Mouse (Mus musculus): ENCODE measurements around the gene Fgl2.
A peak's percentile ranks its signal among the peaks of the same experiment; 100 is the strongest.

Gene Fgl2

DNA sequence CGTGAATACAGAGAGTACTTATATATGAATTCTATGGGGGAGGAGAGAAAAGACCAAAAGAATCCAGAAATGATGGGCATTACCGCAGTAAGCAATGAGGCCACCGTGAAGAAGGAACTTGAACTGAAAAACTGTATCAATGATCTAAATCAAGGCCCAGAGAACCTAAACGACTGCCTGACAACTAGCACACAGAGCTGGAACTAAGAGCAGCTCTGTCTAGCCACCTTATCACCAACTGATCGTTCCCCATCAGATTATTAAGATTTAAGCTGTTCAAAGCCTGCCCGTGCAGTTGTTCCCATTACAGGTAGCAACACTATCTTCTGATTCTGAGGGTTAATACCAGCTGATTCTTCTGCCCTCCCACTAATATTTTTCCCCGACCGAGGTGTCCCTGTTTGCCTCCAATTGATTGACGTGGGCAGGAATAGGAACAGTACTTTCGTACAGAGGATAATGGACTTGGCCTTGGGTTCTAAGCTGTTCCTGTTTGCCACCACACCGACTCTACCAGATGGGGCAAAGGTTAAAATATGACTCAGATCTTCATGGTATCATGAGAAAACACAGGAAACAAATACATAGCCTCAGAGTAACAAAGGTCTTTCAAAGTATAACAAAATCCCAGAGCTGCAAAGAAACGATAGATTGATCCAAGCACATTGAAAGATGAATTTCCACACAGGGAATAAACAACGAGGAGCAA lies 12.0 kb downstream of the Fgl2 start:
- DNase-seq, result no peak

DNA sequence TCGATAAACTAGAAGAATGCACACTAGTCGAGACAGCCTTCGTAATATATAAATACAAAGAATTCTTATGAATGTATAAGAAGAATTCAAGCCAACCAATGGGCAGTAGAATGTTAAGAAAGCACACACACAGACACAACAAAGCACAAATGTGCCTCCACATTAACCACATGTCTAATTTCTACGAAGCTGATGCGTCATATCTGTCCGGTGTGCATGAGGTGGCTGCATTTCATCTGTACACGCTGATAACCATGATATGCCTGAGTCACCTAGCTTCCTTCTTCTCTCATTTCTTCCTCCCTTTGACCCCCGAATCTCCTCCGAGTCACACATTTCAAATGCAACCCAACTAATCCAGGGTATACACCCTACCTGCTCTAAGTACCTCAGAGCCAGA lies 12.5 kb downstream of the Fgl2 start:
- DNase-seq, result no peak

DNA sequence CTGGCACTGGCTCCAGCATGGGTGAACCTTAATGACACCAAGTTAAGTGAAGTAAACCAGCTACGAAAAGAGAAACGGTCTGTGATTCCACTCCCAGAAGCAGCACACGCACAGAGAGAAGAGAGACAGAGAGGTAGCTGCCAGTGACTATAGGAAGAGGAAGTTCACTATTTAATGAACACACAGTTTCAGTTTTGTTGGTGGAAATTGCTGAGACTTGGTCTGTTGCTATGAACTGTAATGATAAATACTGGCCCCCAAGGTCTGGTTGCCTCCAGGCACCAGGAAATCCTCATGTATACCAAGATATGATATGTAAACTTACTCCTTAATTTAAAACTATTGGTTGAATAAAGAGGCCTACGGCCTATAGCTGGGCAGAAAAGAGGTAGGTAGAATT lies 14.0 kb downstream of the Fgl2 start:
- no peak for DNase-seq

DNA sequence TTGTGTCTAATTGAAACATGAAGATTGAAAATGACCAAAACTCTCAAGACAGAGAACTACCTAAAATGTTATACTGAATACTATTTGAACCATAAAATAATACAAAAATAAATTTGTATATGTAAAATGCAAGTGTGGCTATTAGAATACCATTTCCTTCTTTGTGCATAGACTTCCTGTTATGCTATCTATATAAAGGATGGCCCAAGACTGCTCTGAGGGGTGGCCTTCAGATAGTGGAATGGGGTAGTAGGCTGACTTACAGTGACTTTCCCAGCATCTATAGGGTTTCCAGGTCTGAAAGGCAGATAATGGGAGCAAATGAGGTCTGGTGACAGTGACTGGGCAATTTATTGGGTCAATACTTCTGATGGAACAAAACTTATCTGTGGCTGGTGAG lies 14.9 kb downstream of the Fgl2 start:
- DNase-seq, result no peak

DNA sequence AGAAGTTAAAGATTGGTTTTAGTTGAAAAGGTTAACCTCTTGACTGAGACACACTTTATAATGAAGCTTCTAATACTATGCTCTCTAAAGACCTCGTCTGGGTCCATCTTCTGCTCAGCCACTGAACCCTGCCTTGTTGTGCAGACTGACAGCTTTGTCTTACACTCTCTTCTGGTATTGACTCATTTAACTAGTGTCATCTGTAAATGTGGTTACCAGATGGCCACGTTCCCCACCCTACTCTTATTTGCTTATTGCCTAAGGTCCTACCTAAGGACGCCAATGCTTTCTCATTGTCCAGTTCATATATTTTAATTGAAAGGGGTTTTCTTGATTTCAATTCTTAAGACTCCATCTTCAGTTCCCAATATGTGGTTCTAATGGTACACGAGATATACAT lies 16.4 kb downstream of the Fgl2 start:
- DNase-seq, result no peak

DNA sequence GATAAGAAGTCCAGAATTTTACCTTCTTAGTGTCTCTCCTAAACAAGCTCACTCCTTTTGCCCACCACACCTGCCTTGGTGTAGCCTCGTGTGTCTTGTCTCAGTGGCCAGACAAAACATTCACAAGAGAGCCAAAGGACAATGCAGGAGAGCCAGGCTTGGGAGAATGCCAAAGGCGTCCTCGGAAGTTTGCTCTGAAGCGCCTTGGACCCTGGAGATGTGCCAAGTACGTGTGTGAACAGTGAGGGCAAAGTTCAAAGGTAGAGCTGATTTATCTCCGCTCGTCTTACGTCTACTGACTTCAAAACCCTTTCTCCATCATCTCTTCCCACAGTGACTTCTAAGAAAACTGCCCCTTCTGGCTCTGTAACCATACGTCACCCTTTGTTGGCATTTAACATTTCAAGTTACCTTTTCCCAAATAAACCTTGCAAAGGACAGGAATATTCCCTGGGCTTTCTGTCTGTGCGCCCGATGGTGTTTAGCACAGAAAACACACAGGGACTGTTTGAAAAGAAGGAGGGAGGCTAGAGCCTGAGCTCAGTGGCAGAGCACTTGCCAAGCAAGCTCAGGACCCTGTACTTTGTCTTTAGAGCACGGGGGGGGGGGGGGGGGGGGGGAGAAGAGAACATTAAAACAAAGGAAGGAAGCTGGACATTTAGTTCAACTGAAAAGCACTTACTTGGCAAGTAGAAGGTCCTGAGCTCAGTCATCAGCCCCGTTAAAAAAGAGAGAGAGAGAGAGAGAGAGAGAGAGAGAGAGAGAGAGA lies 19.4 kb downstream of the Fgl2 start:
- DNase-seq, result peak; percentile 45

DNA sequence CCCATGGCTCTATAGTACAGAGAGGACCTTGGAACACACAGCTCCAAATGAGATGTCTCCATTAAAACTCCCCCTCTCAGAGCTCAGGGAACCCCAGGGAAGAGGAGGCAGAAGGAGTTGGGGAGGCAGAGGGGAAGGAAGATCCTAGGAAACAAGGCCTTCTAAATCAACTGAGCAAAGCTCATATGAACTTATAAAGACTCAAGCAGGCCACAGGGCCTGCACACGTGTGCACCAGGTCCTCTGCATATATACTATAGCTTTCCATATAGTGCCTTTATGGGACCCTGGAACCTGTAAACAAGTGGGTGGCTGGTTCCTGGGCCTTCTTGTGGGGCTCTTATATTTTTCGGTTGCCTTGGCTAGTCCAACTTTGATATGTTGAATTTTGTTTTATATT lies 22.1 kb downstream of the Fgl2 start:
- DNase-seq, result no peak

DNA sequence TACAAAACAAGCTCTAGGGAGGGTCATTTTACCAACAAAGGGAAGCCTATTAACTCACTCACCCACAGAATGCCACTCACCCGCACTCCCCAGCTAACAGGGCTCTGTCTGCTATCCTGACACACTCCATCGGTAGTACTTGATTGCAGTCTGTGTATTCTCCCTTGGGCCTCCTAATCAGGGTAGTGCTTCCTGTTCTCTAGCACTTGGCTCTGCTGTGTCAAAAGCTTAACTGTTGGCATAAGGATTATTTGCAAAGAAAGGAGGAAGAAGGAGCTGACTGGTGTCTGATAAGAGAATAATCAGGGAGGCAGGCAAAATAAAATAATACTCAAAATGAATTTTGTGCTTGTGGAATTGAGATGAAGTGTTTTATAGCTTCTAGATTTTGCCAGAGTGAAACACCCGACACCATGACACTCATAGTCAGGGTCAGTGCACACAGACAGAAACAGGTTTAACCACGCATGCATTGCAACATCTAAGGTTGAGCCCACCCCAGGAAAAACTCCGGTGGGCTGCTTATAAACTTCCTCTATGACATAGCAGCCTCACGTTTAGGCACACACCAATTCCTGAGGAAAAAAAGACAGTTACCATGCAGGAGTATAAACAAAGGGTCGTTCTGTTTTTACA lies 22.9 kb downstream of the Fgl2 start:
- DNase-seq, result no peak

DNA sequence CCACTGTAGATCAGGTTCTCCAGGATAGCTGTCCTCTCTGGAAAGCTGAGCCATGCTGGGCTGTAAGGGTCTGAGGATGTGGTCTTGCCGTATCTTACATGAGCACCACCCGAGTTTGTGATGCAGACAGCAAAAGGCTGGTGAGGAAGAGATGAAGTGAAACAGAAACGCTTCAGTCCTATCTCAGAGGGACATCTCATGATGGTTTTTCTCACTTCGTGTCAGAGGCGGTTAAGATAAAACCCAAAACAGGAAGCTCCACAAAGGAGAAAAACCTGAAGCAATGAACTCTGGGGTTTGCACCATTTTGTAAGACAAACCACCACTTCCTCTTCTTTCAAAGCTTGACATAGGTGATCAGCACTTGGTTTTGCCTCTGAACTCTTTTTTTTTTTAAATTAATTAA lies 38.8 kb downstream of the Fgl2 start:
- no peak for DNase-seq

DNA sequence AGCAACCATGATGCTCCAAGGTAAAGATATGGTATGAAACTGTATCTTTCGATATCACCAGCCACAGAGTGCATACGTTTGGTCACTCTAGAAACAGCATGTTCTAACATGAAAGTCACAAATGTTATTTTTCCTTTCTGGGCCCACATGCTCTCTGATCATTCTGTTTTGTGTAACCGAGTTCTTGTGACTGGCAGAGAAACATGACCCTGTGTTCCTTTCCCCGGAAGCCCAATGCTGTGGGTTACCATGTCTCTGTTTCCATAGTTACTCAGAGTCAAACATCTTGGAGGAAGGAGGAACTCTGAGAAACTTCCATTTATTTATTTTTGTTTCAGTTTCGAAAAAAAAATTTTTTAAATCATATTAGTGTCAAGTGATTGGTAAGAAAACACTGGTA lies 39.6 kb downstream of the Fgl2 start:
- DNase-seq, result no peak

DNA sequence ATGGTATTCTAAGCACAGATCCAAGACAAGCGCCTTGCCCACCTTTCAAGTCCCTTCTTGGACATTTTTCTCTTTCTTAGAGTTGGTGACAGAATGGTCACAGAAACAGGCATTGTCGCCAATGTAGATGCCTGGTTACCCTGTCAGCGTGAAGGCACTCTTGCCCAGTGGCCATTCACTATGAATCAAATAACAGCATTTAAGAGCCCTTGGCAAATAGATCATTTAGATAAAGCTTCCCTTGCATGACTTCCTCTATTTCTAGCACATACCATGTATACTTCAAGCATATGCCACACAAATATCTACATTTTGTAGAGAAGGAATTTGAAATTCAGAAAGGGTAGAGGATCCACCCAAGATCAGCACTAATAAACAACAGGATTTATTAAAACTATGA lies 40.9 kb downstream of the Fgl2 start:
- no peak for DNase-seq

DNA sequence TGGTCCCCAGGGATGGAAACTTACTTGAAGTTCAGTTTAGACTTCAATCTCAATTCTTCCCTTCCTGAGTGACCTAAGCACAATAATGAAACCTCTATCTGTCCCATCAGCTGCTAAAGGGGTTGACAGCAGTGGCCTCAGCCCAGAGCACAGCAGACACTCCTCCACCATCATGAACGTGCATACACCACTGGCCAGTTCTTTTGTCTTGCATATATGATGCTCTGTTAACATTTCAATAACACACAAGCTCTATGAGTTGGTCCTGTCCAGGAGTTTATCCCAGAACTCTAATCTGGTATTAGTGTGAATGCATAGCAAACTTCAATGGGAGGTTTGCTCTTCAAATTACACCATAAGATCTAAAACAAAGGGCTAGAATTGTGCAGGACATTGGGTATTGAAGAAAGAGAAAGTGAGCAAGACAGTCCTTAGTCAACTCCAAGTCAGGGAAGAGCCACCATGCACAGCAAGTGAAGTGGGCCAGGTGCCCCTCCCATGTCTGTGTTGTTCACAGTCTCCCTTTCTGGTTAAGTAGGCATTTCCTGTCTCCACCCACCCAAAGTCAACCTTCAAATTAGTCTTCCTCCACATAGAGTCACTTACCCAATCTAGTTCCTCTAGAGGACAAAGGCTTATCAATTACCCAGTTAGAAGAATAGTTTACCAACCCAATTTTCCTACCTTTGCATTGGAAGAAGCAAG lies 41.8 kb downstream of the Fgl2 start:
- no peak for DNase-seq

DNA sequence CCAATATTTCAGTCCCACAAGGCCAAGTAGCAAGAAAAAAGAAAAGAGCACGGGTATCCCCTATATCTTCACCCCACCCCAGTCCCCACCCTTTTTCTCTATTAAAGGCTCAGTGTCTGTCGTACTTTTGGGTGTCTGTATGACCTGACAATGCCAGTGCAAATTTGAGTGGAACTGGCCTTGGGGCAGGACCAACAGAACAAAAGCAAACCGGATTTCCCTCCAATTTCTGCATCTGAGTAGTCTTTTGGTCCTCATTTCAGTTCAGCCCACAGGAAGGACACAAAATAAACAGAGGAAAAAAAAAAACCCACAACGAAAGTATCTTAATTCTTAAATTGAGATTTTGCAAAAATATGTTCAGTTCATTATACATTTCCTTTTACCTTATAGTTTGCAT lies 46.2 kb downstream of the Fgl2 start:
- DNase-seq, result no peak

DNA sequence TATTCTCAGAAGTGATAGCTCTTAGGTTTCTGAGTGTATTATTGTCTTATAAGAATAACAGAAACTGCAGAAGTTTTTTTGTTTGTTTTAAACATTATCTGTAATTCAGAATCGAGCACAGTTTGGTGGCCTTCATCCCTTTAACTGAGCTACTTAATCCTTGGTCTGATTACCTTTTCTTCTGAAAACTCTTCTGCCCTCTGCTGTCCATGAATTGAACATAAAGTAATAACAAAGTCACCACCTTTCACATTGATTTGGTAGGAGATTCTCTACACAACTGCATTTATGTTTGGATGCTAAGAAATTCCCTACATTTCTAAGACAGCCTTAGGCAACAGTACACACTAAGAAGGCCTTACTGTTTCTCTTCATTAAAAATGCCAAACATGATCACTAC lies 48.2 kb downstream of the Fgl2 start:
- DNase-seq, result no peak

DNA sequence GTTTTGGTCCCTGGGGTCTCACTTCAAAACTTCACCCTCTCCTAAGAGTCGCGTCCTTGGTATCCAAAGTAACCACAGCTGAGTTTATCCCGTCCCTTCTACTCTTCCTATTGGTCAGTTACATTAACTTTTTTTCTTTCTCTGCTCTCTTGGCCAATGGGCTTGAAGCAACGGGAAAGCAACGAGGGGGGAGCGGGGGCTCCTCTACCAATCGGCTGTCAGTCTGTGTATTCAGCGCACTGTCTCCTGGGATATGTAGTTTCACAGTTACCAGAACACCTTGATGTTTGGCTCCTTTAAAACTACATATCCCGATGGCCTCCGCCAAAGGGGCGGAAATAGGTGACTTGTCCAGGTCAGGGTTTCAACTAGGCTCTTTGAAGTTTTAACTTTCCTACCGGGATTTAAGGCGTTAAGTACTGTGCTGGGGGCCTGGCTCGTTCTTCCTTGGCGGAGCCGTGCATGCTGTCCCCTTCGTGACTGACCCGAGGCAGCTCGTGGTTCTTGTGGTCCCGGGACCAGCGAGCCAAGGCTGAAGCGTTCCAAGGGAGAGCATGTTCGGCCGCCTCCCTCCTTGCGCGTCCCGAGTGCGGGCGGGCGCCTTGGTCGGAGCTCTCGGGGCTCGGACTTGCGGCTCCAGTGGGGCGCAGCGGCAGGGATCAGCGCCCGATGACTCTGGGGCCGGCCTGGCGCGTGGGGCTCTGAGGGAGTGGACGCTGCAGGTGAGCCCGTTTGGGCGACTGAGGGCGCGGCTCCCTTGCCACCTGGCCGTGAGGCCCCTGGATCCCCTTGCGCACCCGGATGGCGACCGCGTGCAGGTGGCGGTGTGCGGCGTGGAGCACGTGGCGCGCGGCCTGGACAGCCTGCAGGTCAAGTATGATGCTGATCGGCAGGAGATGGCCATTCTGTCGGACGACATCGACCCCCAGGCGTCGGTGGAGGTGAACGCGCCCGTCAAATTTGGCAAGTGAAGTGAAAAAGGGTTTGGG lies 52.5 kb downstream of the Fgl2 start, which contains the start of the genes Ccdc146 and Fam185a:
TSS of gene Ccdc146 (minus strand) at position 64 of the 989 bp plus-strand sequence.
TSS of gene Fam185a (plus strand) at position 345 of the 989 bp plus-strand sequence.
- DNase-seq, result peak; percentile 90

DNA sequence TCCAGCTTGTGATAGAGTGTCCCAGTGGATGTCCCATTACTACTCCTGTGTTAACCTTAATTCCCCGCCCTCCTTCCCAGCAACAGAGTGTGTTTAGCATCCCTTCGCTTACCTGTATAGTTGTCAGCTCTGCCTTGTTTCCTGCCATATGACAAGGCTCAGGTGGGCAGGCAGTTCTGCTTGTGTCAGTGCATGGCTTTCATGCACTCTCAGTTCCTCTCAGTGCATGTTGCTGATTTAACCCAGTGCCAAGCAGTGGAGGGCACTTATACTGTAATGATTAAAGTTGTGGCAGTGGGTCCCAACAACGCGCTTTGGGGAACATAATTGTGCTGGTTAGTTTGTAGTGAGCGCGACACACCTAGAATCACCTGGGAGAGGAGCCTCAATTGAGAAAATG lies 54.2 kb downstream of the Fgl2 start:
- DNase-seq, result no peak
